Mouse (Mus musculus) thymus, adult 2 months (tissue): Measurements from ENCODE around the gene Ripor3. TPM values are rescaled to one million over a fixed set of nuclear protein-coding genes. Genes with fewer than 3 reads are reported as not detected.

ENCODE experiments used
- DNase-seq: peaks from one replicate; pipeline ENCODE4 v3.0.0; 2021
- H3K27ac ChIP-seq: fragments of 200-500 bp; 2 replicates; pipeline ENCODE4 v1.5.1; 2012; ENCODE audit warnings: low read length, control low read depth; ENCODE audit not compliant: control insufficient read depth, insufficient read depth
- H3K27me3 ChIP-seq: fragments of 200-500 bp; 2 replicates; pipeline ENCODE4 v1.6.1; 2012; ENCODE audit warnings: mild to moderate bottlenecking, low read length, moderate library complexity, mixed read lengths; ENCODE audit not compliant: control insufficient read depth, insufficient read depth
- H3K36me3 ChIP-seq: fragments of 200-500 bp; 2 replicates; pipeline ENCODE4 v1.6.1; 2012; ENCODE audit warnings: mild to moderate bottlenecking, low read length, moderate library complexity; ENCODE audit not compliant: control insufficient read depth, insufficient read depth
- H3K4me1 ChIP-seq: fragments of 200-500 bp; replicated peaks from 2 replicates; pipeline ENCODE4 v1.6.1; 2012; ENCODE audit warnings: low read length; ENCODE audit not compliant: control insufficient read depth, insufficient read depth
- H3K4me3 ChIP-seq: fragments of 200-500 bp; 2 replicates; pipeline ENCODE4 v1.5.1; 2012; ENCODE audit warnings: mild to moderate bottlenecking, low read length, control low read depth, moderate library complexity; ENCODE audit not compliant: control insufficient read depth, insufficient read depth
- CTCF ChIP-seq: fragments of 200-500 bp; IDR thresholded peaks from 2 replicates; pipeline ENCODE4 v1.5.1; 2012; ENCODE audit warnings: mild to moderate bottlenecking, control low read depth, low read length, moderate library complexity, borderline replicate concordance; ENCODE audit not compliant: control insufficient read depth, poor library complexity, insufficient read depth; ENCODE audit errors: extremely low read depth
- POLR2A ChIP-seq: fragments of 200-500 bp; IDR thresholded peaks from 2 replicates; pipeline ENCODE4 v1.6.1; 2012; ENCODE audit warnings: mild to moderate bottlenecking, low read length, control low read depth, moderate library complexity; ENCODE audit not compliant: control insufficient read depth, poor library complexity, insufficient read depth; ENCODE audit errors: extremely low read depth
- WGBS: fragments of 180-500 bp; shearing (Covaris S2); methylation state at CpG from one replicate; pipeline ENCODE4 v1.1.7; 2018; 5-methylcytosine and 5-hydroxymethylcytosine counted together
- polyA plus RNA-seq: library from polyadenylated mRNA; depleted of rRNA; stranded (reverse); fragments of >200 nt; gene quantifications from 2 replicates; pipeline ENCODE4 v1.2.3, GENCODE M21; 2012; rRNA removed

Ripor3 gene
- polyA plus RNA-seq, 1 experiment, result 1.5 TPM

GRCm38 (mm10) chr2:167931985-167932726 is 78.3 kb downstream of the Ripor3 start, which contains the start of gene Ptpn1:
Gene Ptpn1 (plus strand): TSS chr2:167932057.
- Histone ChIP-seq H3K4me1 (peaks cover 18% of the 10 kb centered on the region), H3K27ac (peak within 1 kb of the TSS; percentile 53; the same call in 1 of the 2 replicates), H3K27me3 (no peaks in the 10 kb centered on the region), H3K36me3 (no peaks in the 10 kb centered on the region), H3K4me3 (peak within 1 kb of the TSS; percentile 79)
- under 1% methylated on average over 99 of the region's 99 CpGs for WGBS
- peak; percentile 99 for DNase-seq
- peak; percentile 63 for TF ChIP-seq CTCF
- peak; percentile 90 for TF ChIP-seq POLR2A

DNA sequence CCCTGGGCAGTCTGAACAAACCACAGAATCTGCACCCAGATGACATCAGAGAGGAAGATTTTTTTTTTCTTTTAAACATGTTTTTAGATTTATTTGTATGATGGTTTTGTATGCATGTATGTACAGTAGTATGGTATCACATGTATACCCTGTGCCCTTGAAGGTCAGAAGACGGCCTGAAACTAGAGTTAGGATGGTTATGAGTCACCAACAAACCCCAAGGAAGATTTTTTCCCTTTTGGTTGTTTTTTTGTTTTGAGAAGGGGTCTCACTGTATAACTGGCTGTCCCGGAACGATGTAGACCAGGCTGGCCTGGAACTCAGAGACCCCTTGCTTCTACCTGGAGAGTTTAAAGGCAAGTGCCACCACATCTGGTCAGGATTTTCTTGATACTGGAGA is 79.4 kb downstream of the Ripor3 start:
- Histone ChIP-seq H3K27ac (no peak overlapping the region), H3K4me3 (no peak overlapping the region), H3K36me3 (no peaks in the 10 kb centered on the region), H3K27me3 (no peaks in the 10 kb centered on the region), H3K4me1 (peaks cover 18% of the 10 kb centered on the region)
- no peak for DNase-seq
- 92% methylated on average over 3 of the region's 3 CpGs for WGBS
- TF ChIP-seq POLR2A (no peak), CTCF (no peak)

Other genes starting within 250 kb of the Ripor3 start
- gene Ptpn1, start 78.6 kb downstream of the Ripor3 start, polyA plus RNA-seq, result 97.1 and 97.8 TPM in 2 replicates
- 3.4 and 4.2 TPM in 2 replicates for gene Pard6b, start 70.4 kb upstream of the Ripor3 start, polyA plus RNA-seq
- gene Adnp, start 196.5 kb upstream of the Ripor3 start, polyA plus RNA-seq, result 36.0 and 44.6 TPM in 2 replicates
- gene Gm20716, start 219.7 kb upstream of the Ripor3 start, polyA plus RNA-seq, result 0.50 and 3.8 TPM in 2 replicates
- gene Dpm1, start 220.0 kb upstream of the Ripor3 start, polyA plus RNA-seq, result 29.5 and 33.6 TPM in 2 replicates
- 27.4 and 44.0 TPM in 2 replicates for gene Mocs3, start 220.0 kb upstream of the Ripor3 start, polyA plus RNA-seq